Mouse (Mus musculus): ENCODE results near the gene Ociad1. TPM values are rescaled to one million over a fixed set of nuclear protein-coding genes. Genes with fewer than 3 reads are reported as not detected.

Ociad1 gene
- polyA plus RNA-seq, 1 experiment from 2014 or later: 159 TPM

- WGBS: 93% methylated on average over 9 of the region's 9 CpGs
- Histone ChIP-seq H3K9me3 (ENCODE audit: control insufficient read depth, low read length) (no peaks in the 10 kb centered on the region), H3K4me1 (ENCODE audit: control insufficient read depth, insufficient read depth, low read length) (peaks cover 17% of the 10 kb centered on the region)
Observed at GRCm38 (mm10) chr5:73339779-73340722, 47.5 kb downstream of the Ociad1 start.

DNA sequence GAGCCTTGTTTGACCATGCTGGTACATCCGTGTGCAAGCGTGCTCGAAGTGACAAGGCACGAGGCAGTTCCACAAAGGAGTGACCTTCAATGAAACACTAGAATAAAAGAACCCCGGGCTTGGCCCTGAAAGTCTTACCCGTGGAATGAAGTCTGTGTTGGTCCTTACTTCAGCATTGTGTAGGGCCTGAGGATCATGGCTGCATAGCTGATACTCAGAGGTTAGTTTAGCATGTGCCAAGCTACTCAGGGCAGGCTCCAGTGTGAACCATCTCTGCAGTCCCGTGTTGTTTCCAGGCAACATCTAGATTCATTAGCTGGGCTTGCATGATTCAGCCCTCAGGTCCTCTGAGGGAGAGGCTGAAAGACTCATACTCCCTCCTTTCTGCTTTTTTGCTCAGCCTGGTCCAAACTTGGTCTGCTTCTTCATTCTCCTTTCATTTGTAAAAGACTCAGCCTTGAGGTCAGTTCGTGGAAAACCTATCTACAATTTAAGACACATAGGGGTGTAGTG lies 48.2 kb downstream of the Ociad1 start, which contains the start of gene Ociad2:
TSS of gene Ociad2 (minus strand) at position 306 of the 513 bp plus-strand sequence.
- Histone ChIP-seq H3K27me3 (ENCODE audit: control insufficient read depth, insufficient read depth, low read length) (no peaks in the 10 kb centered on the region), H3K9ac (ENCODE audit: low read length) (no peak within 1 kb of the TSS), H3K36me3 (ENCODE audit: control insufficient read depth, insufficient read depth, low read length) (no peaks in the 10 kb centered on the region), H3K4me1 (ENCODE audit: control insufficient read depth, insufficient read depth, low read length) (peaks cover 17% of the 10 kb centered on the region), H3K4me2 (no peak within 1 kb of the TSS), H3K27ac (ENCODE audit: low read depth, low read length) (no peak within 1 kb of the TSS), H3K4me3 (ENCODE audit: low read depth, low read length) (no peak within 1 kb of the TSS), H3K9me3 (ENCODE audit: control insufficient read depth, low read length) (no peaks in the 10 kb centered on the region)
- no peak for DNase-seq (ENCODE audit: low spot score, missing footprints)
- 81% methylated on average over 8 of the region's 8 CpGs for WGBS
- no peak for ATAC-seq (ENCODE audit: low FRiP score)

More at GRCm38 (mm10) chr5:73339779-73340722, 47.5 kb downstream of the Ociad1 start:
- no peak overlapping the region for H3K27ac ChIP-seq (ENCODE audit: low read depth, low read length)
- H3K36me3 ChIP-seq (ENCODE audit: control insufficient read depth, insufficient read depth, low read length): no peaks in the 10 kb centered on the region
- ATAC-seq (ENCODE audit: low FRiP score) (no peak), DNase-seq (ENCODE audit: low spot score, missing footprints) (no peak)
- no peak overlapping the region for H3K9ac ChIP-seq (ENCODE audit: low read length)
- H3K27me3 ChIP-seq (ENCODE audit: control insufficient read depth, insufficient read depth, low read length): no peaks in the 10 kb centered on the region
- no peak overlapping the region for H3K4me3 ChIP-seq (ENCODE audit: low read depth, low read length)
- H3K4me2 ChIP-seq: no peak overlapping the region

- Histone ChIP-seq H3K27me3 (ENCODE audit: control insufficient read depth, insufficient read depth, low read length) (no peaks in the 10 kb centered on the region), H3K4me2 (no peak overlapping the region), H3K27ac (ENCODE audit: low read depth, low read length) (no peak overlapping the region), H3K9me3 (ENCODE audit: control insufficient read depth, low read length) (no peaks in the 10 kb centered on the region), H3K4me1 (ENCODE audit: control insufficient read depth, insufficient read depth, low read length) (peaks cover 16% of the 10 kb centered on the region), H3K36me3 (ENCODE audit: control insufficient read depth, insufficient read depth, low read length) (no peaks in the 10 kb centered on the region), H3K9ac (ENCODE audit: low read length) (no peak overlapping the region), H3K4me3 (ENCODE audit: low read depth, low read length) (no peak overlapping the region)
- WGBS: 91% methylated on average over 22 of the region's 22 CpGs
- DNase-seq (ENCODE audit: low spot score, missing footprints): no peak
- ATAC-seq (ENCODE audit: low FRiP score): no peak
Observed at GRCm38 (mm10) chr5:73342701-73343355, 50.2 kb downstream of the Ociad1 start.

- ATAC-seq (ENCODE audit: low FRiP score) (peak; percentile 89), DNase-seq (ENCODE audit: low spot score, missing footprints) (peak; percentile 89)
- Histone ChIP-seq H3K4me2 (0 out of 2 replicates have a peak overlapping the region, but pooled peaks have one; percentile 12), H3K4me3 (ENCODE audit: low read depth, low read length) (no peak overlapping the region), H3K9me3 (ENCODE audit: control insufficient read depth, low read length) (no peaks in the 10 kb centered on the region), H3K4me1 (ENCODE audit: control insufficient read depth, insufficient read depth, low read length) (peaks cover 12% of the 10 kb centered on the region), H3K27ac (ENCODE audit: low read depth, low read length) (no peak overlapping the region; the same call in 1 of the 2 replicates), H3K36me3 (ENCODE audit: control insufficient read depth, insufficient read depth, low read length) (no peaks in the 10 kb centered on the region), H3K9ac (ENCODE audit: low read length) (no peak overlapping the region), H3K27me3 (ENCODE audit: control insufficient read depth, insufficient read depth, low read length) (no peaks in the 10 kb centered on the region)
- WGBS: 39% methylated on average over 10 of the region's 10 CpGs
Observed at GRCm38 (mm10) chr5:73344310-73344709, 51.7 kb downstream of the Ociad1 start.

GRCm38 (mm10) chr5:73345254-73345653 lies 52.7 kb downstream of the Ociad1 start:
- Histone ChIP-seq H3K27ac (ENCODE audit: low read depth, low read length) (no peak overlapping the region), H3K4me2 (no peak overlapping the region), H3K9me3 (ENCODE audit: control insufficient read depth, low read length) (no peaks in the 10 kb centered on the region), H3K9ac (ENCODE audit: low read length) (no peak overlapping the region), H3K4me3 (ENCODE audit: low read depth, low read length) (no peak overlapping the region), H3K4me1 (ENCODE audit: control insufficient read depth, insufficient read depth, low read length) (peaks cover 12% of the 10 kb centered on the region), H3K36me3 (ENCODE audit: control insufficient read depth, insufficient read depth, low read length) (no peaks in the 10 kb centered on the region), H3K27me3 (ENCODE audit: control insufficient read depth, insufficient read depth, low read length) (no peaks in the 10 kb centered on the region)
- ATAC-seq (ENCODE audit: low FRiP score) (no peak), DNase-seq (ENCODE audit: low spot score, missing footprints) (peak; percentile 69)
- WGBS: 84% methylated on average over 4 of the region's 4 CpGs

DNA sequence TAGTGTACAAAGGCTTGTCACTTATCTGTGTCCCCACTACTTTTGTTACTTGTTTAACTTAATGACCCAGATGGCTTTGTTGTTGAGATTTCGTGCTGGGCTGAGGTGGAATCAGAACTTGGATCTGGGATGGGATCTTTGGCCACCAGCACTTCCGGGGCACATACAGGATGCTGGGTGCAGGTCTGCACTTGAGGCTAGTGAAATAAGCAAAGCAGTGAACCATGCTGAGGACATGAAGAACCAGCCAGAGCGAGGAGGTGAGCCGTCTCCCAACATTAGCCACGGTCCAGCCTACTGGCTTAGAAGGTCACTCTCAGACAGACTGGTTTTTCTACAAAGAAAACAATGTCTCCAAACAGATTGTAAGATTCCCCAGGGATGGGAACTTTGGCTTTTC lies 56.9 kb downstream of the Ociad1 start:
- Histone ChIP-seq H3K4me2 (no peak overlapping the region), H3K4me1 (ENCODE audit: control insufficient read depth, insufficient read depth, low read length) (peaks cover 8% of the 10 kb centered on the region), H3K27me3 (ENCODE audit: control insufficient read depth, insufficient read depth, low read length) (no peaks in the 10 kb centered on the region), H3K9me3 (ENCODE audit: control insufficient read depth, low read length) (no peaks in the 10 kb centered on the region), H3K36me3 (ENCODE audit: control insufficient read depth, insufficient read depth, low read length) (no peaks in the 10 kb centered on the region), H3K27ac (ENCODE audit: low read depth, low read length) (no peak overlapping the region), H3K4me3 (ENCODE audit: low read depth, low read length) (no peak overlapping the region), H3K9ac (ENCODE audit: low read length) (no peak overlapping the region)
- 41% methylated on average over 5 of the region's 5 CpGs for WGBS
- DNase-seq (ENCODE audit: low spot score, missing footprints) (peak; percentile 73), ATAC-seq (ENCODE audit: low FRiP score) (0 out of 2 replicates have a peak, but pooled peaks have one; percentile 22)

- DNase-seq (ENCODE audit: low spot score, missing footprints): peak; percentile 73
- H3K4me3 ChIP-seq (ENCODE audit: low read depth, low read length): no peak overlapping the region
- WGBS: 88% methylated on average over 1 of the region's 1 CpGs
- H3K27ac ChIP-seq (ENCODE audit: low read depth, low read length): no peak overlapping the region
- H3K9me3 ChIP-seq (ENCODE audit: control insufficient read depth, low read length): no peaks in the 10 kb centered on the region
- peaks cover 3% of the 10 kb centered on the region for H3K4me1 ChIP-seq (ENCODE audit: control insufficient read depth, insufficient read depth, low read length)
- no peaks in the 10 kb centered on the region for H3K27me3 ChIP-seq (ENCODE audit: control insufficient read depth, insufficient read depth, low read length)
- ATAC-seq (ENCODE audit: low FRiP score): no peak
- H3K4me2 ChIP-seq: no peak overlapping the region
- H3K36me3 ChIP-seq (ENCODE audit: control insufficient read depth, insufficient read depth, low read length): no peaks in the 10 kb centered on the region
- H3K9ac ChIP-seq (ENCODE audit: low read length): no peak overlapping the region
Observed at GRCm38 (mm10) chr5:73351796-73352195, 59.2 kb downstream of the Ociad1 start.

DNA sequence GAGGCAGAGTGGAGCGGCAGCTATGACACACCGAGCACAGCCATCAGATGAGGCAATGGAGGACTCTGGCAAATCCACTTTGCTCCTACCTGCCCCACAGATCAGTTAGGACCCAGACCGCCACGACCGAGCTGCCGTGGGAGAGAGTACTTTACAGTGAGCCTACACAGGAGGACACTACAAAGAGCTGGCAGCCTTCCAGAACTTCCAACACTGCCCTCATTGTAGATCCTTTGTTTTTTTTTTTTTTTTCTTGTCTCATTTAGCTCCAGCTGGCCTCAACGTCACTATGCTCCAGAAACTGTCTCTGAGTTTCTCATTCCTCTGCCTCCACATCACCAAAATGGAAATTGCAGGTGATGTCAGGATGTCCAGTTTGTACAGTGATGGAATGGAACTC lies 60.9 kb downstream of the Ociad1 start:
- H3K27ac ChIP-seq (ENCODE audit: low read depth, low read length): no peak overlapping the region
- 77% methylated on average over 7 of the region's 7 CpGs for WGBS
- DNase-seq (ENCODE audit: low spot score, missing footprints) (no peak), ATAC-seq (ENCODE audit: low FRiP score) (no peak)
- no peaks in the 10 kb centered on the region for H3K9me3 ChIP-seq (ENCODE audit: control insufficient read depth, low read length)
- peaks cover 3% of the 10 kb centered on the region for H3K4me1 ChIP-seq (ENCODE audit: control insufficient read depth, insufficient read depth, low read length)
- H3K36me3 ChIP-seq (ENCODE audit: control insufficient read depth, insufficient read depth, low read length): no peaks in the 10 kb centered on the region
- no peaks in the 10 kb centered on the region for H3K27me3 ChIP-seq (ENCODE audit: control insufficient read depth, insufficient read depth, low read length)
- no peak overlapping the region for H3K4me2 ChIP-seq
- no peak overlapping the region for H3K4me3 ChIP-seq (ENCODE audit: low read depth, low read length)
- no peak overlapping the region for H3K9ac ChIP-seq (ENCODE audit: low read length)

- H3K36me3 ChIP-seq (ENCODE audit: control insufficient read depth, insufficient read depth, low read length): no peaks in the 10 kb centered on the region
- H3K4me2 ChIP-seq: no peak overlapping the region
- WGBS: 69% methylated on average over 3 of the region's 3 CpGs
- peaks cover 3% of the 10 kb centered on the region for H3K4me1 ChIP-seq (ENCODE audit: control insufficient read depth, insufficient read depth, low read length)
- no peak overlapping the region for H3K4me3 ChIP-seq (ENCODE audit: low read depth, low read length)
- no peaks in the 10 kb centered on the region for H3K9me3 ChIP-seq (ENCODE audit: control insufficient read depth, low read length)
- H3K27ac ChIP-seq (ENCODE audit: low read depth, low read length): no peak overlapping the region
- DNase-seq (ENCODE audit: low spot score, missing footprints) (no peak), ATAC-seq (ENCODE audit: low FRiP score) (no peak)
- H3K9ac ChIP-seq (ENCODE audit: low read length): no peak overlapping the region
- H3K27me3 ChIP-seq (ENCODE audit: control insufficient read depth, insufficient read depth, low read length): no peaks in the 10 kb centered on the region
Observed at GRCm38 (mm10) chr5:73353978-73354377, 61.4 kb downstream of the Ociad1 start.

Measured in midbrain, embryonic 11.5 days (tissue).